Mouse (Mus musculus) bone marrow, adult 2 months (tissue): ENCODE measurements at regions not wholly inside any gene's neighbourhood (a gene's known extent, or its start where the extent isn't known, plus 50 kb on each side); places are given as distances from the start of the nearest gene placed in this dataset.

ENCODE experiments used
- CTCF ChIP-seq: fragments of 200-500 bp; IDR thresholded peaks from 2 replicates; pipeline ENCODE4 v1.5.1; 2011; ENCODE audit warnings: low read length, control low read depth; ENCODE audit not compliant: control insufficient read depth, insufficient read depth
- POLR2A ChIP-seq: fragments of 200-500 bp; IDR thresholded peaks from 2 replicates; pipeline ENCODE4 v1.6.1; 2011; ENCODE audit warnings: low read depth, mild to moderate bottlenecking, control low read depth, low read length, borderline replicate concordance; ENCODE audit not compliant: control insufficient read depth

DNA sequence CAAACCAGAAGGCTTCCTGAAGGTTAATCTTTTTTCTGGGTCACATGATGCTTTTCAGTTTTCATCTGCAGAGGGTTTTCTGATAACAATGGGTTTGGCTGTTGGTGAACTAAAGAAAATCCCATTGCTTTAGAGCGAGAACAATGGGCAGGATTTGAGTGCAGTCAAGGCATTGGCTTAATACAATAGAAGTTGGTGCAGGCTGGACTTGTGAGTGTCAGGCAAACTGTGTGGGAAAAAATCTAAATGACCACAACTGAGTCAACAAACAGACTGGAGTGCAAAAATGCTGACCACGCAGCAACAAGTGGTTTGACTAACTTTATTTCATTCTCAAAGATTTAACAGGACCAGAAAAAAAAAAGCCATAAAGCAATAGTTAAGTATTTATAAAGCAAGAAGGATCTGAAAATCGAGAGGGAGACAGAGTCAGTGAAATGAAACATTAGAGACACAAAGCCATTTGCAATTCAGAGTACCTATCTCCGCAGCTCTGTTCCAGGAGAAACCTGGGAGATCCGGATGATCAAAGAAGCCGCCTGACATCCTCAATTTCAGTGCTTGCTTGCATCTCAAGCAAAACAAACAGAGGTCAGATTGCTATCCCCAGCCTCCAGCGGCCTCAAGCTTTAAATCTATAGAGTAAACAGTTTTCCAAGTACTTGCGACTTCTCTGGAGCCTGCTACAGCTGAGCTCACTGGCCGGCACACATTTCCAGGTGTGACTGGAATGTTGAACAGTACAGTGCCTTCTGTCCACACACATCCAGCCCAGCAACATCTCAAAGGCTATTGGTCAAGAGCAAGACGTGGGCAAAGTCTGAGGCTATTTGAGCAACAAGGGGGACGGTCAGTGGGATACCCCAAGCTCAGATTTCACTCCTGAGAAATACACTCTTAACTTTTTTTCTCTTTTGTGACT, 229.5 kb upstream of the Arglu1 start:
- TF ChIP-seq CTCF (no peak), POLR2A (no peak)
